Mouse (Mus musculus) embryonic fibroblast, embryonic 13.5 days (primary cell): Measurements from ENCODE around the gene Gfra1. TPM values are rescaled to one million over a fixed set of nuclear protein-coding genes. Genes with fewer than 3 reads are reported as not detected.

Source experiments
- H3K27ac ChIP-seq: 2 replicates; pipeline ENCODE4 v1.5.1; 2012; ENCODE audit warnings: low read length, control low read depth, inconsistent platforms; ENCODE audit not compliant: insufficient read depth
- H3K4me1 ChIP-seq: 2 replicates; pipeline ENCODE4 v1.6.1; 2011; ENCODE audit warnings: low read length; ENCODE audit not compliant: control insufficient read depth, insufficient read depth
- H3K4me3 ChIP-seq: 2 replicates; pipeline ENCODE4 v1.5.1; 2011; ENCODE audit warnings: mild to moderate bottlenecking, control low read depth, low read length; ENCODE audit not compliant: insufficient read depth
- CTCF ChIP-seq: IDR thresholded peaks from 2 replicates; pipeline ENCODE4 v1.5.1; 2011; ENCODE audit warnings: mild to moderate bottlenecking, control low read depth, low read length, moderate library complexity, borderline replicate concordance; ENCODE audit not compliant: insufficient read depth
- POLR2A ChIP-seq: IDR thresholded peaks from 2 replicates; pipeline ENCODE4 v1.6.1; 2011; ENCODE audit warnings: low read depth, mild to moderate bottlenecking, control low read depth, low read length, moderate library complexity
- polyA plus RNA-seq: library from polyadenylated mRNA; stranded (reverse); fragments of >200 nt; gene quantifications from 2 replicates; pipeline ENCODE4 v1.2.4, GENCODE M21; 2011; ENCODE audit warnings: low read depth; ENCODE audit not compliant: missing spikeins, insufficient read length

Gfra1 gene
- polyA plus RNA-seq, result 12.9 and 26.6 TPM in 2 replicates

DNA sequence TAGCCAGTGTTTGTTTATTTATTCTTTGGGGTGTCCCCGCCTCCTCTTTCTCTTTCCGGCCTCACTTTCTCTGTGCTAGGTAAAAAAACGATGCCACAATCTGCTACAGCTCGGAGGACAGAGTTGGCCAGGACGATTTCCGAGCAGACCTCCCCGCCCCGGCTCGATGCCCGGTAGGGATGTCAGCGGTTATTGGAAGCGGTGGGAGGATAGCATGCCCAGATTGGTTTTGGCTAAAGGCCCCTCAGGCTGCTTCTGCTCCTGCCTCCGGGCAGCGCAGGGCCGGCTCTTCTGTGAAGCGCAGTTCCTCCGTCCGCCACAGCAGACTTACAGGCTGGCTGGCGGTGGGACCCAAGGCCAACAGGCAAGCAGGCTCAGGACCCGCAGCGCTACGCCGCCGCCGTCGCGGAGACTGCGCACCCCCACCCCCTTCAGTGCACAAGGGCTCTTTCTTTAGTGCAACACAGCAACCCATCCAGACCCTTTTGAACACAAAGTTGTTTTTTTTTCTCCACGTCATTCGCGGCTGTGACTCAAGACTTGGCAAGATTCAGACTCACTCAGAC, at the start of gene Gfra1:
TSS of gene Gfra1 (minus strand) at position 414 of the 566 bp plus-strand sequence.
- Histone ChIP-seq H3K4me1 (peaks cover 4% of the 10 kb centered on the region), H3K4me3 (peak within 1 kb of the TSS; percentile 68), H3K27ac (no peak within 1 kb of the TSS)
- no peak for TF ChIP-seq POLR2A
- no peak for TF ChIP-seq CTCF

DNA sequence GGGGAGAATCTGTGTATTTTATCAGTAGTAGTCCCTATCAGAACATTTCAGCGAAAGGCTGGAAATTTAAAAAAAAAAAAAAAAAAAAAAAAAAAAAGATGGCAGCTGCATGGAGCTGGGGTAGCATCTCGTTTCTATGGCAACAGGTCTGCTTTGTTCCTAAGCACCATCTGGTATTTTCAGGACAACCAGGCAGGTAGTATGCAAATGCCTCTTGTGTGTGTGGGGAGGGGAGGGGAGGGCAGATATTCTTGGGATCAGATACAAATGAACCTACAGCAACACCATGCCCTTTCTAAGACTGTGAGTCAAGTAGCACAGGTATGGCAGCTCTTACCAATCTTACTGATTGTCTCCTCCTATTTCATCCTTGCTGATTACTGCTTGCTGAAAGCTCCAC, 44.3 kb upstream of the Gfra1 start:
- Histone ChIP-seq H3K4me3 (no peak overlapping the region), H3K4me1 (peaks cover 3% of the 10 kb centered on the region; the same call in 1 of the 2 replicates), H3K27ac (no peak overlapping the region)
- TF ChIP-seq POLR2A, result no peak
- TF ChIP-seq CTCF, result no peak

DNA sequence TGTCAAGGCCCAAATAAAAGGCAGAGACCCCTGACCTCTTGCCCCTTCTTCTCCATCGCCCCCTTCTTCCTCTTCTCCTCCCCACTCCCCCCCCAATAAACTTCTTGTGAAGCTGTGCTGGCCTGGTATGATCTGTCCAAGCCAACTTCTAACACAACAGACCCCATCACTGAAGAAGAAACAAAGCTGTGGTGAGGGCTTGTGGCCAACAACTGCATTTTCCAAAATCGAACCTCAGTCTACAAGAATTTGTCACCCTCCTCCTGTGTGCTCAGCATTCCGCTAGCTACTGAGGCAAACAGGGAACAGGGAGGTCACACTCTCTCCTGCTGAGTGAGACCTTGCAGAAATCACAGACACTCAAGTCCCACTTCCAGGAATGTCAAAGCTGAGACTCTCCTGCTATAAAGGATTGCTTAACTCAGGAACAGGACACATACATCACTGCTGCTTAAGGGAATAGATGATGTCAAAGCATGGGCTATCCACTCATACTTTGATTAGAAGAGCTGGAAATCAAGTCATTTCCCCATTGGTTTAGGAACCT, 43.8 kb upstream of the Gfra1 start:
- TF ChIP-seq CTCF, result no peak
- TF ChIP-seq POLR2A, result no peak
- Histone ChIP-seq H3K27ac (no peak overlapping the region), H3K4me3 (no peak overlapping the region), H3K4me1 (peaks cover 7% of the 10 kb centered on the region)

DNA sequence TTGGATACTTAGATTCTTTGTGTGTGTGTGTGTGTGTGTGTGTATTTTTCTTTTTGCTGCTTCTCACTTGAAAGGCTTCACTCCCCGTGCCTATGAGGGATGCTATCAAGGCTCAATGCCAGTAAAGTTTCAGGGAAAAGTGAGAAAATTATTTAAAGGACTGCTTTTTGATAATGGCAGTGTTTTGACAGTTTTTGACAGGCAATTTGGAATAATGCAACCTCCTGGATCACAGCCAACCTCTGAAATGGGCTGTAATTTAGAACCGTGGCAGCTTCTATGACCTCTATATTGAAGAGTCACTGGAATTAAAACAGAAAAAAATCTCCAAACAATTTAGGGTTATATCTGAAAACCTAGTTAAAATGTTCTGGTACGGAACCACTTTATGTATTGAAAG, 41.4 kb upstream of the Gfra1 start:
- no peak overlapping the region for H3K4me3 ChIP-seq
- no peak for TF ChIP-seq POLR2A
- no peak for TF ChIP-seq CTCF
- no peak overlapping the region for H3K27ac ChIP-seq
- peaks cover 4% of the 10 kb centered on the region for H3K4me1 ChIP-seq

DNA sequence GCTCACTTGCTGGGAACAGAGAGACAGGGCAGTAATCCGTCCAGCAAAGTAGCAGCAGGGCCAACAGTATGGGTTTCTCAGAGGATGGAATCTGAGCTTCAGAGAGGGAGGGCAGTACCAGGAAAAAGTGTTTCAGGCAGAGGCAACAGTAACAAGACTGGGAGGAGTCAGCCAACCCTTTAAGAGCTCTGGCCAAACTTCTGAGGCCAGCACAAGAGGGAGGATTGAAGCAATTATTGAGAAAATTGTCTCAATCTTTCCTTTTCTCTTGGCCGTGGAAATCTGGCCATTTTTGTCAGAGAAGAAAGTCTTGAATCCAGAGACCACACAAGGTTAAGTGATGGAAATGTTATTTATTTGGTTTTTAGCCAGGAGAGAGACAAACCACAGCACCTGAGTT, 31.0 kb upstream of the Gfra1 start:
- peaks cover 6% of the 10 kb centered on the region for H3K4me1 ChIP-seq
- TF ChIP-seq POLR2A (no peak), CTCF (no peak)
- no peak overlapping the region for H3K4me3 ChIP-seq
- no peak overlapping the region for H3K27ac ChIP-seq

DNA sequence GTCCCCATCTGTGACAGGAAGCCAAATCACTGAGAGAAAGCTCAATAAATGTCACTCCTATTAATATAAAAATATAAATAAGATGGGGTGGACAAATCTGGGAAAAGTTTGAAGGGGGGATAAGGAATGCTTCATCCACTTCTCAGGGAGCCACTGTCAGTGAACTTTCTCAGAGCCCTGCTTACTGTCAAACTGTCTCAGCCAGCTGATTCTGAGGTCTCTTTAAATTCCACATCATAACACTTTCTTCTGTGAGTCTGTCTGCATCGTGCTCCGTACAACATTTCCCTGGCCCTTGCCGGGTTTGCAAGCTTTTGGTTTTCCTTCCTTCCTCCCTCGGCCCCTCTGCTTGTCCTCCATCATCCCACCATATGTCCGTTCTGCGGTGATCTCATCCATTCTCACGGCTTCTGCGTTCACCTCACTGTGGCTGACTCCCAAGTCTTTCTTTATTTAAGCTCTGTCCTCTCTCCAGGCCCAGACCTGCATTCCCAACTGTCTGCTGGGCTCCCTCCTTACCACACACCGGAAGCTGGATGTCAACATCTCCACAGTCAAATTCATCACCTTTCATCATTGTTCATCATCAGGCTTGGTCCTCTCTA, 26.8 kb upstream of the Gfra1 start:
- H3K4me1 ChIP-seq, result peaks cover 6% of the 10 kb centered on the region
- 0 out of 2 replicates have a peak overlapping the region, but pooled peaks have one; percentile 20 for H3K27ac ChIP-seq
- TF ChIP-seq POLR2A, result no peak
- no peak for TF ChIP-seq CTCF
- H3K4me3 ChIP-seq, result no peak overlapping the region

DNA sequence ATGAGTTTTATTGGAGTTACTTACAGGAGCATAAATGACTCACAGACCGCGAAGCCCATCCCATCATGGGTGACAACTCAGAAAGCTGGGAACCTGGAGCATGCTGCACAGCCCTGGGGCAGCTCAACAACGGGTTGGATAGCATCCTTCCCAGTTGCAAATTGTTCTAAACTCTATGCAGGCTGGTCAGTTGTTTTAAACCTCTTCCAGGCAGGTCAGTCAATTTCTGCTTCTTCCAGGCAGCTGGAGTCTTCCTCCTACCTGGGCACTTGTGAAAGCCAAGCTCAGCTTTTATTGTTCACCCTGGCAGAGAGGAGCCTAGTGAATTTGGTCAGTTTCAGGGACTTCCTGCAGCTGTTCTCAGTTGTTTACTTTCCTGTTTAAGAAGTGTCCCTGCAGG, 18.5 kb upstream of the Gfra1 start:
- no peak overlapping the region for H3K27ac ChIP-seq
- H3K4me1 ChIP-seq, result peaks cover 4% of the 10 kb centered on the region
- no peak overlapping the region for H3K4me3 ChIP-seq

DNA sequence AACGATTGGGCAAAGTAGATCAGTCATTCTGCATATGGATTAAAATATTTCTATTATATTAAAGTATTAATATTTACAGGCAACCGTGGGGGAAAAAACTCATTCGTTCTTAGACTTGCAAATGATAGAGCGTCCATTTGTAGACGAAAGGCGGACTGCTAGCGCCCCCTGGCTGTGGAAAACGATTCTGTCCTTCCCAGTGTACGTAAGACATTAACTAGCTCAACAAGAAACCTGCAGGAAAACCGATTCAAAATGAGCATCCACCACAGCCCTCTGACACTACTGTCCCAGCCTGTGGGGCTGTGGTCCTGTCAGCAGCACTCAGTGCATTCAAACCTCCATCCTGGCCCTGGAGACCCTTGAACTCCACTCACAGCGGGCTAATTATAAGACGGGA, 13.7 kb upstream of the Gfra1 start:
- Histone ChIP-seq H3K4me3 (no peak overlapping the region), H3K4me1 (peaks cover 4% of the 10 kb centered on the region), H3K27ac (no peak overlapping the region)
- TF ChIP-seq CTCF (peak; percentile 78; the same call in 1 of the 2 replicates), POLR2A (no peak)

More for the DNA sequence above, 18.5 kb upstream of the Gfra1 start:
- TF ChIP-seq POLR2A (no peak), CTCF (no peak)

DNA sequence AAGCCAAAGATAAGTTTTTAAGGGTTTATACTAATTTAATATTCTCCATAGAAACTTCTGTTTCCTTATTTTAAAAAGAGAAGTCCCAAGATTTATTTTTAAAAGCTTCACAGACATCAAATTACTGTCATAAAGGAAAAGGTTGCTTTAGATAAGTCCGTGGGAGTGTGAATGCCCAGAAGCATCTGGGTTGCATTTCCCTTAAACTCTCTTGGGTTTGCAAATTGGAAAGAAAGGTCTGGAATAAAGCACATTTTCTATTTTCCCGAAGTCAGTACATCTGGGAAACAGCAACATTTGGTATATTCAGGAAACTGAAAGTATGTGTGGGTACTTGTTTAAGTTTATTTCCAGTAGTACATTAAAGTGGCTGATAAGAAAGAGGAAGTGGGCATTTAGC, 12.6 kb upstream of the Gfra1 start:
- H3K27ac ChIP-seq, result no peak overlapping the region
- H3K4me3 ChIP-seq, result no peak overlapping the region
- H3K4me1 ChIP-seq, result peaks cover 4% of the 10 kb centered on the region
- TF ChIP-seq POLR2A, result no peak
- TF ChIP-seq CTCF, result no peak

DNA sequence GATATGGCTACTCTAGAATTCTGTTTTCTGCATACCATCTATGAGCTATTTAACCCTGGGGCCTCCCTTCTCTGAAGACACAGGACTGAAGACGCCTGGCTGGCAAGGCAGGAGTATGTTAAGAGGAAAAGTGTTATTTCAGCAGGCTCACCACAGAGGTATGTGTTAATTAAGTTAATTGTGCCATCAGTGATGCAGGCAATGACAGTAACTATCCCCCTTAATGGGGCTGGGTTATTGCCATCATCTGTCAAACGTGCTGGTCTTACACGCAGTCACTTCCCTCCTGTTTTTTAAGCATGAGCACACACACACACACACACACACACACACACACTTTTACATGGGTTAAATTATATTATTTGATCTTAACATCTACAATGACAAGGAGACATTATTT, 8.0 kb upstream of the Gfra1 start:
- Histone ChIP-seq H3K4me3 (no peak overlapping the region), H3K4me1 (peaks cover 2% of the 10 kb centered on the region; the same call in 1 of the 2 replicates), H3K27ac (no peak overlapping the region)
- TF ChIP-seq POLR2A, result no peak
- TF ChIP-seq CTCF, result no peak
